Mouse (Mus musculus) kidney, adult 2 months (tissue): ENCODE data around the gene Eif4h. TPM values are rescaled to one million over a fixed set of nuclear protein-coding genes. Genes with fewer than 3 reads are reported as not detected.

Experiments
- DNase-seq: peaks from one replicate; pipeline ENCODE4 v3.0.0; 2021
- H3K27ac ChIP-seq: fragments of 200-500 bp; 2 replicates; pipeline ENCODE4 v1.5.1; 2012; ENCODE audit warnings: low read depth, low read length, control low read depth, inconsistent platforms; ENCODE audit not compliant: insufficient read depth
- H3K27me3 ChIP-seq: fragments of 200-500 bp; replicated peaks from 2 replicates; pipeline ENCODE4 v1.6.1; 2012; ENCODE audit warnings: mild to moderate bottlenecking, moderate library complexity, low read length, inconsistent platforms; ENCODE audit not compliant: control insufficient read depth, insufficient read depth
- H3K36me3 ChIP-seq: fragments of 200-500 bp; 2 replicates; pipeline ENCODE4 v1.6.1; 2012; ENCODE audit warnings: mild to moderate bottlenecking, moderate library complexity, low read length, inconsistent platforms; ENCODE audit not compliant: control insufficient read depth, insufficient read depth
- H3K4me1 ChIP-seq: fragments of 200-500 bp; 2 replicates; pipeline ENCODE4 v1.6.1; 2011; ENCODE audit warnings: low read length; ENCODE audit not compliant: control insufficient read depth, insufficient read depth
- H3K4me3 ChIP-seq: fragments of 200-500 bp; 2 replicates; pipeline ENCODE4 v1.5.1; 2011; ENCODE audit warnings: mild to moderate bottlenecking, low read depth, low read length, control low read depth; ENCODE audit not compliant: insufficient read depth
- CTCF ChIP-seq: fragments of 200-500 bp; conservative IDR thresholded peaks from 2 replicates; pipeline ENCODE4 v1.5.1; 2011; ENCODE audit warnings: low read depth, mild to moderate bottlenecking, control low read depth, low read length, moderate library complexity, mixed read lengths; ENCODE audit not compliant: insufficient read depth, insufficient read length
- POLR2A ChIP-seq: fragments of 200-500 bp; IDR thresholded peaks from one replicate; pipeline ENCODE4 v1.6.1; 2011; ENCODE audit warnings: low read depth, low read length, control low read depth
- WGBS: fragments of 180-500 bp; shearing (Covaris S2); methylation state at CpG from one replicate; pipeline ENCODE4 v1.1.7; 2018; 5-methylcytosine and 5-hydroxymethylcytosine counted together
- polyA plus RNA-seq: library from polyadenylated mRNA; depleted of rRNA; stranded (reverse); fragments of >200 nt; gene quantifications from 2 replicates; pipeline ENCODE4 v1.2.3, GENCODE M21; 2012

The Eif4h gene
- polyA plus RNA-seq, 1 experiment: 218 TPM

DNA sequence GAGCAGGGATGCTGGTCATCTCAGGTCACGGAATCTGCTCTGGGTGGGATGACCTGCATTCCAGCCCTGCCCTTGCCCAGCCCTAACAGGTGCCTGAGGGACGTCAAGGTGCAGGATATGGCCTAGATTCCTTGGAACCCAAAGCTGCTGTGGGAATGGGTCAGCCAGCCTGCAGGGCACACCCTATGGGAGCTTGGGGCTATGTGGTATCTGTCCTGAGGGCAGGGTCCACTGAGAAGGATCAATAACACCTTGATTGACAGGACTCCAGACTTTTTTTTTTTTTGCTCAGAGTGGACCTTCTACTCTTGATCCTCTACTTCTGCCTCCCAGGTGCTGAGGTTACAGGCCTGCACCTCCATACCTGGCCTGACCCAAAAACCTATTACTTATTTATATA lies 8.1 kb upstream of the Eif4h start:
- Histone ChIP-seq H3K4me3 (no peak overlapping the region), H3K36me3 (no peaks in the 10 kb centered on the region), H3K27me3 (no peaks in the 10 kb centered on the region), H3K27ac (no peak overlapping the region), H3K4me1 (no peaks in the 10 kb centered on the region)
- no peak for DNase-seq
- TF ChIP-seq POLR2A (no peak), CTCF (no peak)
- 82% methylated on average over 2 of the region's 2 CpGs for WGBS

DNA sequence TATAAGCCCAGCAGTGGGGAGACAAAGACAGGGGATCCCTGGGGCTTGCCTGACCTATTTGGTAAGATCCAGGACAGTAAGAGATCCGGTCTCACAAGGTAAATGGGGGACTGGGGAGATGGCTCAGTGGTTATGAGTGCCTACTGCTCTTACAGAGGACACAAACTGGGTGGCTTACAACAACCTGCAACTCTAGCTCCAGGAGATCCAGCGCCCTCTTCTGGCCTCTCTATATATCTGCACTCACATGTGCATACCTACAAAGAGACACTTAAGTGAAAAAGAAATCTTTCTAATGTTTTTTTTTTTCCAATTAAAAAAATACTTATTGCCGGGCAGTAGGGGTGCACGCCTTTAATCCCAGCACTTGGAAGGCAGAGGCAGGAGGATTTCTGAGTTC lies 7.2 kb upstream of the Eif4h start:
- Histone ChIP-seq H3K27me3 (no peaks in the 10 kb centered on the region), H3K27ac (no peak overlapping the region), H3K4me3 (no peak overlapping the region), H3K36me3 (no peaks in the 10 kb centered on the region), H3K4me1 (no peaks in the 10 kb centered on the region)
- DNase-seq: no peak
- TF ChIP-seq POLR2A: no peak
- TF ChIP-seq CTCF: 0 out of 2 replicates have a peak, but pooled peaks have one; percentile 2
- 75% methylated on average over 4 of the region's 4 CpGs for WGBS

DNA sequence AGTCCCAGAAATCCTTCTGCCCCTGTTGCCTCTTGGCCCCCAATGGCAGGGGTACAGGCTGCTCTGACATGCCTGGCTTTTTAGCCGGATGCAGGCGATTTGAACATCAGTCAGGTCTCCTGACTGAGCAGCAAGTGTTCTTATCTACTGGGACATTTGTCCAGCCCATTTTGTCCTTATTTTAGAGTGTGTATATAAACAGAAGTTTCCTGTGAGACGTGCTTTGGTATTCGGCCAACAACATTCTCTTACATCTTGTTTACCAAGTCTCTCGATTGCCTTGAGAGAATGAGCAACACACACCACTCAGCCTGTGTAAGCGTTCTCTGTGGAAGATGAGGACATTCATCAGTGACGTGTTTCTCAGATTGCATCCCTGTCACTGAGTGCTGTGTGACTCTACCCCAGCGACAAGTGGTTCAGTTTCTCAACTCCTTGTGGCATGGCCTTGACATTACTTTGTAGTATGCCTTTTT lies 5.4 kb upstream of the Eif4h start:
- TF ChIP-seq CTCF (no peak), POLR2A (no peak)
- WGBS: 52% methylated on average over 8 of the region's 8 CpGs
- Histone ChIP-seq H3K4me1 (peaks cover 2% of the 10 kb centered on the region; the same call in 1 of the 2 replicates), H3K36me3 (no peaks in the 10 kb centered on the region), H3K4me3 (no peak overlapping the region), H3K27me3 (no peaks in the 10 kb centered on the region), H3K27ac (peak overlapping the region; percentile 43; the same call in 1 of the 2 replicates)
- peak; percentile 52 for DNase-seq

DNA sequence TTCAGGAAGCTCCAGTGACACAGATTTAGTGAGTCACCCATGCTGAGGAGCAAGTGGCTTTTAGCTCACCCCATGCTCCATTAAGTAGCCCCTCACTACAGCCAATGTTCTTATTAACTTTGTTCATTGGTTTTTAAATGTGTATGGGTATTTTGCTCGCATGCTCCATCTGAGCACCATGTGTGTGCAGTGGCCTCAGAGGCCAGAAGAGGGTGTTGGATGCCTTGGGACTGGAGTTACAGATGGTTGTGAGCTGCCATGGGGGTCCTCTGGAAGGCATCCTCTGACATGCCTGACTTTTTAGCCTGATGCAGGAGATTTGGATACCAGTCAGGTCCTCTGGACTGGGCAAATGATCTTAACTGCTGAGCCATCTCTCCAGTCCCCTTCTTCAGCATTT lies 4.8 kb upstream of the Eif4h start:
- no peak overlapping the region for H3K4me3 ChIP-seq
- TF ChIP-seq POLR2A (no peak), CTCF (no peak)
- 81% methylated on average over 1 of the region's 1 CpGs for WGBS
- H3K36me3 ChIP-seq: no peaks in the 10 kb centered on the region
- H3K4me1 ChIP-seq: peaks cover 4% of the 10 kb centered on the region; the same call in 1 of the 2 replicates
- H3K27ac ChIP-seq: no peak overlapping the region
- no peaks in the 10 kb centered on the region for H3K27me3 ChIP-seq
- no peak for DNase-seq

DNA sequence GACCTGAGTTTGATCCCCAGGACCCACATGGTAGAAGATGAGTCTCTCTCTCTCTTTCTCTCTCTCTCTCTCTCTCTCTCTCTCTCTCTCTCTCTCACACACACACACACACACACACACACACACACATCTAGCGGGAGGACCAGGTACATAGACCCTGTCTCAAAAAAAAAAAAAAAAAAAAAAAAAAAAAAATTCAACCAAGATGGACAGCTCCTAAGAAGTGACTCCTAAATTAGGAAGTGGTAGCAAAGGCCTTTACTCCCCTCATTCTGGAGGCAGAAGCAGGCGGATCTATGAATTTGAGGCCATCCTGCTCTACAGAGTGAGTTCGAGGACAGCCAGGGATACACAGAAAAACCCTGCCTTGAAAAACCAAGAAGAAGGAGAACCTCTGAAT lies 1.1 kb upstream of the Eif4h start:
- WGBS: 96% methylated on average over 3 of the region's 3 CpGs
- TF ChIP-seq POLR2A (no peak), CTCF (no peak)
- Histone ChIP-seq H3K27ac (no peak overlapping the region), H3K36me3 (peaks cover 3% of the 10 kb centered on the region; the same call in 1 of the 2 replicates), H3K4me3 (no peak overlapping the region), H3K27me3 (no peaks in the 10 kb centered on the region), H3K4me1 (peaks cover 7% of the 10 kb centered on the region)
- DNase-seq: no peak

DNA sequence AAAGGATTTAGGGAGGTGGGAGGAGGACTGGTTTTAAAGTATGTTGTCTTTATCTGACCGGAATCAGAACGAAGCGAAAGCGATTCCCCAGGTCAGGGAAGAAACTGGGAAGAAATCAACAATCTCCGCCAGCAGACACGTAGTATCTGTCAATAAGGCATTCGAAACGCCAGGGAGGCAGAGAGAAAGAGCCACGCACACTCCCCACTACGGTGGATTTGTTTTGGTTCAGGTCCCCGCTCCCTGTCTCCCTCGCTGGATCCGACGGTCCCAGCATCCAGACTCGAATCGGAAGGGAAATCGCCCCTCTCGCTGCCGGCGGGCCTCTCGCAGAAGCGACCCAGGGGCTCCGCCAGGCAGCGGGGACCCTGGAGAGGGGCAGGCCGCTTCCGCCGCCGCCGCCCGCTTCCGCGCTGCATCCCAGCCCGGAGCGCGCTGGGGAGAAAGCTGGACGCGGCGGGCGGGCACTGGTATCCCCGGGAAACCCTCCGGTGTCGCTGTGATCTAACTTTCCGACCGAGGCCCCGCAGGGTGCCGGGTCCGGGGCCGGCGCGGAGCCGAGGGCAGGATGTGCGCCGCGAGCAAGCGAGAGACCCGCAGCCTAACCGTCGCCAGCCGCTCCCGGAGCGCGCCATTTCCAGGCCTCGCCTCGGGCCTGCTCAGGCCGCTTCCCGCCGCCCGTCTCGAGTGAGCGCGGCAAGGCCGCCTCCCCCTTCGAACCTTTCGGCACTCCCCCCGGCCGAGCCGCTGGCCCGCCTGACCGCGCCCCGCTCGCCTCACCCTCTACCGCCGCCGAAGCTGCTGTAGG lies 625 bp downstream of the Eif4h start:
- Histone ChIP-seq H3K4me1 (peaks cover 7% of the 10 kb centered on the region), H3K27me3 (no peaks in the 10 kb centered on the region), H3K36me3 (peaks cover 3% of the 10 kb centered on the region; the same call in 1 of the 2 replicates), H3K27ac (peak overlapping the region; percentile 83), H3K4me3 (peak overlapping the region; percentile 73)
- TF ChIP-seq CTCF (no peak), POLR2A (no peak)
- under 1% methylated on average over 84 of the region's 85 CpGs for WGBS
- no peak for DNase-seq

DNA sequence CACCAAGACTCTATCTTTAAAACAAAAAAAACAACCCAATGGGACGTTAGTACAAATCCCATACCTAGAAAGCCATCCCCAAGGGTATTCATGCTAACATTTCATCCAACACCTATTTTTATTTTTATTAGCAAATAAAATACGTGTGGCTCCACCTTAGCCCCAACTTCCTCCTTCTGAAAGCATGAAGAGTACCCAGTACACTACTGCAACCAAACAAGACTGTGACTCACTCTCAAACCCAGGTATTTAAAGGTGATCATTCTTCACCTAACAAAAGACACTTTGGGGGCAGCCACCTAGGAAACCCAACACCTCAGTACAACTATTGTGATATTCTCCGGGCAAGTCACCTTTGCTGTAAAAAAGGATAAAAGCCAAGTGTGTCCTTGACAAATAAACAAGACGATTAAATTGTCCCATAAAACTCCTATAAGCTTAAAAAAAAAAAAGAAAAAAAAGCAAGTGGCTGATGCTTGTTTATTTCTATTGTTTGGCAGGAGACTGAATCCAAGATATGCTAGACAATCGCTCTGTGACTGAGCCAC lies 1.4 kb downstream of the Eif4h start:
- Histone ChIP-seq H3K27me3 (no peaks in the 10 kb centered on the region), H3K36me3 (peaks cover 3% of the 10 kb centered on the region; the same call in 1 of the 2 replicates), H3K4me3 (peak overlapping the region; percentile 73), H3K27ac (no peak overlapping the region), H3K4me1 (peaks cover 7% of the 10 kb centered on the region)
- TF ChIP-seq CTCF: no peak
- no peak for TF ChIP-seq POLR2A
- no peak for DNase-seq
- 4% methylated on average over 5 of the region's 5 CpGs for WGBS
